Mouse (Mus musculus): ENCODE results near the gene Hoxd3.

Hoxd3 gene

GRCm38 (mm10) chr2:74711721-74712621, at the start of gene Hoxd3, which contains the start of gene Hoxd4:
Gene Hoxd3 (plus strand): TSS chr2:74711927.
Gene Hoxd4 (plus strand): TSS chr2:74711929.
- in situ Hi-C loops (cut with MboI, MseI) = no loop called here

GRCm38 (mm10) chr2:74663291-74663925, 48.3 kb upstream of the Hoxd3 start:
- in situ Hi-C loops (cut with MboI, MseI) = loop anchor here (25.0 kb wide), 1 partner anchor 701 kb away; no protein-coding TSS in a partner anchor

DNA sequence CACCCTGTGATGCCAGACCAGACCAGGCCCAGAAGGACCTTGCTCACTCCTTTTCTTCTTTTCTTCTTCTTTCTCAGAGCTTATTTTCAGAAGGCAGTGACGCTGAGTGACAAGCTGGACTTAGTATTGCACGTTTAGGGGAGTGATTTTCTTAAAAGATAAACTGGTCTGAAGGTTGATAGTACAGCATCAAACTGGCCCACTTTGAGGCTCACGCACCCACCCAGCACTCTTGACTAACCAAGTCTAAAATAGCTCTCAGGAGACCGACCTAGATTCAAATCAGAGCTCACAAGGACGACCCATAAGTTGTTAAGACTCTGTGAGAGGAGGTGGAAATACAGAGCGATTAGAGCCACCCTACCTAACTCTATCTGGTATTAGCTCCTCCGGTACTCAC, 45.3 kb upstream of the Hoxd3 start:
- in situ Hi-C loops (cut with MboI, MseI) = loop anchor here (25.0 kb wide), 1 partner anchor 704 kb away; no protein-coding TSS in a partner anchor

DNA sequence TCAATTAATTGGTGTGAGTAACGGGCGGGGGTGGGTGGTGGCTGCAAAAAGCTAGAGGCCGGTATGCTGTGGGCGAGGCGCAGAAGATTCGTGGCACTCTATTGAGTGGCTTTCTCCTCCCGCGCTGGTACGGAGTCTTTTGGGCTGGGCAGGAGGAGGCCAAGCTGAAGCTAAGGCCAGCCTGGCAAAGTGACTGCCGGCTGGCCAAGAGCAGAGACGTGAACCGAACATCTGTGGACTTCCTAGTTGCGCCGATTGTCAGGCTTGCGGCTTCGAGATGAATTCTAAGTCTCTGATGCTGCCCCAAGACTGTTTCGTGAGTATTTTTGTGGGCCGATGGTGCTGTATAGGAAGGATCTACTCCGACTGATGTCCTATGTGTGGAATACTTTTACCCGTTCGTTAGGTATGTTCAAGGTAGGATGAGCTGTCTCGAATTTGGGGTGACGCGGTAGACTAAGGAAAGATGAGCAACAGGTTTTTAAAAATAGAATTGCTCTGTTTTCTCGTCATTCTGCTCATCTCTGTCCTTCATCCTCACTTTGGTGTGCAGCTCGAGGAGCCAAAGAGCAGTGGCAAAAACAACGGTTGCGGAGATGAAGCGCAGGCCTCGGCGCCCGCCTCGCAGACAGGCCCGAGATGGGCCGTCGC, 44.4 kb upstream of the Hoxd3 start:
- in situ Hi-C loops (cut with MboI, MseI) = loop anchor here (25.0 kb wide), 1 partner anchor 705 kb away; no protein-coding TSS in a partner anchor

DNA sequence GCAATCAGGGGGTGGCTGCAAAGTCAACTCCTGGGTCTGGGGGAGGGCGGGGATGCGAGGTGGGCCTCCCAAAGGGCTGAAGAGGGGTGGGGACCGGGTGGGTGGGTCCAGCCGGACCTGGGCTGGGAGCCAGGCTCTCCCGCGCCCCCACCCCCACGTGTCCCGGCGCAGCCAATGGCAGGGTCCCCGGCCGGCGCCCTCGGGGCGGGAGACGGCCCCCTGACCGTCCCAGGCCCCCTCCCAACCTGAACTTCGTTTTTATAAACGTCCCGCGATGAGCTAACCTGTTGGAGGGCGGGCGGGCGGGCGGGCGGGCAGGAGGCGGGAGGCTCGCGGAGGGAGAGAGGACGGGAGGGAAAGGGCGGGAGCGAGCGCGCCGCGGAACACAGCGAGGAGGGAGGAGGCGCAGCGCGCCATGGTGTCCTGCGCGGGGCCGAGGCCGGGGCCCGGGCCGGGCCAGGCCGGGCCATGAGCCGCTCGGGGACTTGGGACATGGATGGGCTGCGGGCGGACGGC, 43.8 kb upstream of the Hoxd3 start, which contains the start of gene Hoxd13:
Gene Hoxd13, plus strand, starts transcription at position 469 of the 516 bp plus-strand sequence.
- in situ Hi-C loops (cut with MboI, MseI) = loop anchor here (25.0 kb wide), 1 partner anchor 706 kb away; no protein-coding TSS in a partner anchor

DNA sequence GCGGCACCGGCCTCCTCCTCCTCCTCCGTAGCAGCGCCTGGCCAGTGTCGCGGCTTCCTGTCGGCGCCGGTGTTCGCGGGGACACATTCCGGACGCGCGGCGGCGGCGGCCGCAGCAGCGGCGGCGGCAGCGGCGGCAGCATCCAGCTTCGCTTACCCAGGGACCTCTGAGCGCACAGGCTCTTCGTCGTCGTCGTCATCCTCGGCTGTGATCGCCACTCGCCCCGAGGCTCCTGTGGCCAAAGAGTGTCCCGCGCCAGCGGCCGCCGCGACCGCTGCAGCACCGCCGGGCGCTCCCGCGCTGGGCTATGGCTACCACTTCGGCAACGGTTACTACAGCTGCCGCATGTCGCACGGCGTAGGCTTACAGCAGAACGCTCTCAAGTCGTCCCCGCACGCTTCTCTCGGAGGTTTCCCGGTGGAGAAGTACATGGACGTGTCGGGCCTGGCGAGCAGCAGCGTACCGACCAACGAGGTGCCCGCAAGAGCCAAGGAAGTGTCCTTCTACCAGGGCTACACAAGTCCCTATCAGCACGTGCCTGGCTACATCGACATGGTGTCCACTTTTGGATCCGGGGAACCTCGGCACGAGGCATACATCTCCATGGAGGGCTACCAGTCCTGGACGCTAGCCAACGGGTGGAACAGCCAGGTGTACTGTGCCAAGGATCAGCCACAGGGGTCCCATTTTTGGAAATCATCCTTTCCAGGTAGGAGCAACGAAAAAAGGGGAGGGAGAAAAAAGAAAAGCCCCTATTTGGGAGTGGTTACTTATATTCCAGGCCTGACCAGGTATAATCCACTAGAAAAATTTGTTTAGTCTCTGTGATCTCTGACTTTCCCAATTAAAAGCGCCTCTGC, 43.1 kb upstream of the Hoxd3 start:
- in situ Hi-C loops (cut with MboI, MseI) = loop anchor here (25.0 kb wide), 1 partner anchor 706 kb away; no protein-coding TSS in a partner anchor

GRCm38 (mm10) chr2:74669230-74669578, 42.5 kb upstream of the Hoxd3 start:
- in situ Hi-C loops (cut with MboI, MseI) = loop anchor here (25.0 kb wide), 1 partner anchor 707 kb away; no protein-coding TSS in a partner anchor

- in situ Hi-C loops (cut with MboI, MseI) = loop anchor here (25.0 kb wide), 1 partner anchor 707 kb away; no protein-coding TSS in a partner anchor
Observed at GRCm38 (mm10) chr2:74669650-74670235, 42.0 kb upstream of the Hoxd3 start.

- in situ Hi-C loops (cut with MboI, MseI) = loop anchor here (25.0 kb wide), 1 partner anchor 708 kb away; no protein-coding TSS in a partner anchor
Observed at GRCm38 (mm10) chr2:74670632-74671188, 41.0 kb upstream of the Hoxd3 start.

GRCm38 (mm10) chr2:74671847-74672246, 39.9 kb upstream of the Hoxd3 start:
- in situ Hi-C loops (cut with MboI, MseI) = loop anchor here (25.0 kb wide), 1 partner anchor 710 kb away; no protein-coding TSS in a partner anchor

DNA sequence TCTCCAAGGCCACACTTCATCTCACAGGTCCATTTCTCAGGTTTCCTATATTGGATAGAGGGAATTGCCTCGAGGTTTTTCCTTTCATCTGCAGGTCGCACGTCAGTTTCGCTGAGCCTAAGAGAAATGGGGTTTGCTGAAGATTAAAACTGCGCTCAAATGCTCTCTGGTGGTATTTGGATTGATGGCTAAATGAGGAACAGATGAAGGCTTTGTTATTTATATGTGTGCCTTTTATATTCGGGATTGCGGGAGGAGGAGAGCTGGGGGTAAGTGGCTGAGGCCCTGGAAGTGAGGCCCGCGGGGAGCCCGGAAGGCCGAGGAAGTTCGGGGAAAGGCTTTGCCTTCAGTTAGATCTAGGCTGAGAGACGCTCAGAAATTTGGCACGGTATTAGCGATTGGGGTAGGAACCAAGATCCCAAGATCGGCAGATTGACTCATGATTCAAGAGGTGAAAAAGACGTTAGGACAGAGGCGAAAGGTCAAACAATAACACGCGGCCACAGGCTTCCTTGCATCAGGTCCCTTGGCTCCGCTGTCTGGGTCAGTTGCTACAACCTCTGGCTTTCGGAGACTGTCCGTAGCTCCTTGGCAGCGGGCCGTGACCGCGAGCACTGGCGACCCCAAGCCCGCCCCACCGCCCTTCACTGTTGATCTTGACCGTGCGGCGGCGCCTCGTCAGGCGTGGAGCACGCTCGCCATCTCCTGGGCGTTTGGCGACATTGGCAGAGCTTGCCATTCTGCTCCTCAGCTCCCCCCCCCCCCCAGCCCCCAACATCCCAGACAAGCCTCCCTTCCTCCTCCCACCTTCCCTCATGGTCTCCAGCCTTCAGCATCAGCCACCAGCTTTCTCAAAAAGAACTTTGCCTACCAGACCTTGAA, 39.0 kb upstream of the Hoxd3 start:
- in situ Hi-C loops (cut with MboI, MseI) = loop anchor here (25.0 kb wide), 1 partner anchor 710 kb away; no protein-coding TSS in a partner anchor

- in situ Hi-C loops (cut with MboI, MseI) = loop anchor here (25.0 kb wide), 1 partner anchor 712 kb away; no protein-coding TSS in a partner anchor
Observed at GRCm38 (mm10) chr2:74673835-74674425, 37.8 kb upstream of the Hoxd3 start.

- in situ Hi-C loops (cut with MboI, MseI) = loop anchor here (25.0 kb wide), 1 partner anchor 713 kb away; no protein-coding TSS in a partner anchor
Observed at GRCm38 (mm10) chr2:74674881-74675665, 36.7 kb upstream of the Hoxd3 start, which contains the start of gene Hoxd12. Gene Hoxd12 (plus strand): TSS chr2:74675013.

GRCm38 (mm10) chr2:74675666-74676282, 36.0 kb upstream of the Hoxd3 start:
- in situ Hi-C loops (cut with MboI, MseI) = no loop called here

DNA sequence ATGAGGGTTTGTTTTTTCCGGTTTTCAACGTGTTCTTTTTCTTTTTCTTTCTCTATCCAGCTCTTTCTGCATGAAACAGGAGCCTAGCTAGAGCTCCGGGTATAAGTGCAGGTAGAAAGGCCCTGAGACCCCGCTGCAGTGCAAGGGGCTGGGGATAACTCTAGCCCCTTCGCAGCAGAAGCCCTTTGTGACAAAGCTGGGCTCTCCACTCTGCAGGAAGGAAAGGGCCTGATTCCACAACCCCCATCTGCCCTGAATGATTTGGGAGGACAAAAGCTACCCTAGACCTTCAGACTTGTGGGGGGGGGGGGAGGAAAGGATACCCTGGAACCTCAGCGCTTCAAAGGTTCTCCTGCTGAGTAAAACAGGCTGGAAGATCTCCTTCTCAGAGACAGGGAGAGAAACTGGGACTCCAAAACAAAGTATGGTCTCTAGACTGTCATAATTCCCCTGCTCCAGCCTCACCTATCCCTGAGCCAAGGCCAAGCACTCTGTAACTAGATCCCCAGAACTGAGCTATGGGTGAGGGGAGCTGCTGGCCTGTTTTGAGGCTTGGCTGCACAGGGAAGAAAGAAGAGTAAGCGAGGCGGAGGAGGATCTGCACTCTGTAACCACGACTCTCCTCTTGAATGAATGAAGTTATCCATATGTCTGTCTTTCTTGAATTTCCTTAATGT, 35.2 kb upstream of the Hoxd3 start:
- in situ Hi-C loops (cut with MboI, MseI) = no loop called here

GRCm38 (mm10) chr2:74677106-74677505, 34.6 kb upstream of the Hoxd3 start:
- in situ Hi-C loops (cut with MboI, MseI) = no loop called here
